Mouse (Mus musculus) layer of hippocampus, postnatal 14 days (tissue): ENCODE measurements at regions not wholly inside any gene's neighbourhood (a gene's known extent, or its start where the extent isn't known, plus 50 kb on each side); places are given as distances from the start of the nearest gene placed in this dataset.

ENCODE experiments used
- DNase-seq, 2 experiments: peaks; one replicate each; pipeline ENCODE4 v3.0.0; 2021 to 2022; ENCODE audit warnings: low spot score in 2 of 2, mixed read lengths in 1 of 2

DNA sequence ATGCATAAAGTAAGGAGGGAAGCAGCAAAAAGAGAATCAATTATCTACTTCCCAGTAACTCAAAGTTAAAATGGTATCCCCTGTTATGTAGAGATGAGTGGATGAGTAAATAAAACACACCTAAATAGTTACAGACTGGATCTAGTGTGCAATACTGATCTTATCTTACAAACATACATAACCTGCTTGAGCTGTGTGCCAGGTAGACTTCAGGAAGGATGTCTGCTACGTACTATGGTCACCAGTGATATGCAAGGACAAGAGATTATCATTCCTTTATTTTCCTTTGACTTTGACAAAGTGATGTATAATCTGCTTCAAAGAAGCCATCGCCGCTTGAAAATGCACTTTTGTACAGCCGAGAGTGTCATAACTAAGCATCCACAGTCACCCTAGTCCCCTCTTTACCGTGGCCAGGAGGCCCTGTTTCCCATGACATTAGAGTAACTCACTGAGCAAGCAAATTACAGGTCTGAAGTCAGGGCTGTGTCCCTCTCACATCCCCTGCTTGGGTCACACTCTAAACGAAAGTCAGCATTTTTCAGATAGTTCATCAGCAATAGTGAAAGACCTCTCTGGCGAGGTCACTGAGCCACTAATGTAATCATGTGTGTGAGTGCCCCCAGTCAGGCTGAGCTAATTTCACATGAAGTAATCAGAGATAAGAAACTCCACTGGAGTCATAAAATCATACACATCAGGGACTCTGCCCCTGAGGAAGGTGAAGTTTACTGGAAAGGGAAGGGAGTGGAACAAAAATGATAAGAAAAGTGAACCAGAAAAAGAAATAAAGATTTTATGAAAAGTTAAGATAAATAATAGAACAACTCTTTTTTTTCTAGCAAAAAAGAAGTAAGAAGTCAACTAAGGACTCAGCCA lies 929.8 kb upstream of the Gm7489 start:
- no peak for DNase-seq

DNA sequence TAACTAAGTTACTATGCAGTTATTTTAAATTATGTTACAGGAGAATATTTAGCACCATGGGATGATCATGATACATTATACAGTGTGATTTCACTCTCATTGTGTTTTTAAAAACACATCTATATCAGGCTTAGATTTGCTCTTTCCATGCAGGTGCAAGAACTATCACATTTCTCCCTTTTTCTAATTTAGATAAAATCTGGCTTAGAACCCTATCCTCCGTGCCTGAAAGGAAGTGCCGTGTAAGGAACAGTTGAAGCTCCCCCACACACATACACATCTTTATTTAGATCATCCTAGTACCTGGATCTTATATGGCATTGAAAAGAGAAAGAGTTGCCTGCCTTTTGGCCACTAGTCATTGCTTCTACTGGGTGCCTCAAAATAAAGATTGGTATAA lies 925.0 kb upstream of the Gm7489 start:
- no peak for DNase-seq

GRCm38 (mm10) chr15:52961491-52961890 lies 923.2 kb upstream of the Gm7489 start:
- DNase-seq, result no peak

DNA sequence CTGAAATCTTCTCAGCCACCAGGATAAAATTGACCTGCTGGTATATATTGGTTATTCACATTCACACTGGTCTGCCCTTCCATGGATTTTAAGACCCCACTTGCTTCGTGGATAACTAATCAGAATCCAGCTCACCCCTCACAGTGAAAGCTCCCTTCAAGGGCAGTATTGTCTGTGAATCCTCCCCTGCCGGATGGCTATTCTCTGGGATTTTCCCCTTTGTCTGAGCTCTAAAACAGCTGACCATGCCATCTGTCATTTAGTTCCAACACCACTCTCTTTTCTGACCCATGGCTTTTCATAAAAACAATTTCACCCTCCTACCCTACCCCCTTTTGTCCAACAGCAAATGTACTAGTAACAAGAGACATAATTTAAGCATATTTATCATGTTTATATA lies 920.8 kb upstream of the Gm7489 start:
- DNase-seq, result no peak

GRCm38 (mm10) chr15:52964403-52964802 lies 920.3 kb upstream of the Gm7489 start:
- no peak for DNase-seq

DNA sequence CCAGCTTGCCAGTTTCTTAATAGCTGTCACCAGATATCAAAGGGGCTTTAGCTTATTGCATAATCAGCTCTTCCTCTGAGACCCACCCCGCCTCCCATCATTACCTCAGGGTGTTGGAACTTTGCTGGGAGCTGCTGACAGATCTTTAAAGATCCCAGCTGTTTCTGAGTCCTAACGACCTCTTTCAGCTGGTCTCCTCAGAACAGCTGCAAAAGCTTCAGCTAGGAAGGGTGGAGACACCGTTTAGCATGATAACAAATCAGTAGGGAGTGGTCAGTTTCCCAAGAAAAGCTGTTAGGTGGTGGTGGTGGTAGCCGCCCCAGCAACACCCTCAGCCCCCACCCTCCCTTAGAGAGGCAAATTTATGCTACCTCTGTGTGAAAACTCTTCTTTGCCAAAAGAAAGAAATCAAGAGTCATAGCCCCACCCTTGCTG lies 916.9 kb upstream of the Gm7489 start:
- no peak for DNase-seq

DNA sequence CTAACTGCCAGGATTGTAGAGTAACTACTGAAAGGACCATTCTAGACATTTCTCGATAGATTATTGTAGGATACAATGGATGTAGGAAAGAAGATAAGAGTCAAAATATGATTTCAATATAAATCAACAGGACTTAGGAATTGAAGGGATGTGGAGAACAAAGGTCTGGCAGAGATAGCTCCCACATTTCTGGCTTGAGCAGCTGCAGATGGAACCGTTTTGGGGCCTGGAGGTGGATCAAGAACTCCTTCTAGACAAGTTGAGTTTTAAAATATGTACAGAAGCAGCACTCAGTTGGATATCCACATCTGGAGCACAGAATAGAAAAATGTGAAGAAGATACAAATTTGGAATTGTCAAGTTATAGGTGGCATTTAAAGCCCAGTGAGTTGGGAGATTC lies 901.9 kb upstream of the Gm7489 start:
- no peak for DNase-seq

- DNase-seq, result no peak
Observed at GRCm38 (mm10) chr15:52990580-52990979, 894.1 kb upstream of the Gm7489 start.

GRCm38 (mm10) chr15:52994351-52994750 lies 890.4 kb upstream of the Gm7489 start:
- DNase-seq, result no peak

GRCm38 (mm10) chr15:52999200-52999599 lies 885.5 kb upstream of the Gm7489 start:
- DNase-seq, result no peak

DNA sequence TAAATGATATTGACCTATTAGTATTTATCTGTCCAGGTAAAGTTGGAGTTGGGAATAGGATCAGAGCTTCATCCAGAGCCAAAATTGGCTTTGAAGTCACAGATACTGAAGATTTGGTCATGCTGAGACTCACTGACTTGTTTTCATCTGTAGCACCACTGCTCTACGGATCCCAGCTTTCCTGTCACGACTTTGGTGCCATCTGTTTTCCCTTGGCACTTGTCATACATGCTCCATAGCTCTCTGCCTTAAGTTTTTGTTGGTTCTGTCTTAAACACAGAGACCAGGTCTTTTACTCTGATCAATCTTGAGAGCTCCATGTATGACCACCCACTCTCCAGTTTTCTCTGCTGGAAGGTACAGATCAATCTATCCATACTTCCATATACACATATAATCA lies 884.9 kb upstream of the Gm7489 start:
- DNase-seq, result no peak

DNA sequence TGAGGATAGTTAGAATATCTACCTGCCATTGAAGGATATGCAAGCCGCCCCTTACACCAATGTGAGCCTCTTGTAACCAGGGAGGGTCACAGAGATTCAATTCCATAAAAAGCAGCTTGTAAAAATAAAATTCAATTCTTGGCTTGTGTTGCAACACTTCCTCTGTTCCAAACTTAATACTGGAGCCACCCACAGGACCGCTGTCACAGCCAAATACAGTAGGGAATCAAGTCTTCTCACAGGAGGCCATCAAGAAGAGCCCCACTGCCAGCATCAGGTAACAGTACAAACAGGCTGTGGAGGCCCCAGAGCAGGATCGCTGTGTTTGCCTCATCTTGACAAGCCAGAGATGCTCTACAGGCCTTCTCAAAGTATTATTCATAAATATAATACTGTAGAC lies 883.3 kb upstream of the Gm7489 start:
- DNase-seq, result peak in 1 of 2 experiments; percentile 23

- no peak for DNase-seq
Observed at GRCm38 (mm10) chr15:53001964-53002363, 882.7 kb upstream of the Gm7489 start.

DNA sequence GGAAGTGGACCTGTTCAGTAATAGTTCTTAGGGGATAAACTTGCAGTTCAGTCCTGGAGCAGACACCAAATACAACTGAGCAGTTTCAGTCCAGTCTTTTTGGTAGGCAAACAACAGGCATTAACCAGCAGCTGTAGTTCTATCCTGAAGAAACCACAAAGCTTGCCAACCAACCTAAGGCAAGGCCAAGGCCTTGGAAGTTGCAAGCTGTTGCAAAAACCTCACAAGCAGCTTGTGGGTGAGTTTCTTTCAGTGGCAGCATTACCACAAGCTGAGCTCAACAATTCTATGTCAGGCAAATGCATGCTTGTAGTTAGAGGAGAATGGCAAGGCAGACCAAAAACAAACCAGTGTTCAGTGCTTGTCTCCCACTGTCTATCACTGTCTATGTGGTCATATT lies 880.6 kb upstream of the Gm7489 start:
- DNase-seq, result no peak

DNA sequence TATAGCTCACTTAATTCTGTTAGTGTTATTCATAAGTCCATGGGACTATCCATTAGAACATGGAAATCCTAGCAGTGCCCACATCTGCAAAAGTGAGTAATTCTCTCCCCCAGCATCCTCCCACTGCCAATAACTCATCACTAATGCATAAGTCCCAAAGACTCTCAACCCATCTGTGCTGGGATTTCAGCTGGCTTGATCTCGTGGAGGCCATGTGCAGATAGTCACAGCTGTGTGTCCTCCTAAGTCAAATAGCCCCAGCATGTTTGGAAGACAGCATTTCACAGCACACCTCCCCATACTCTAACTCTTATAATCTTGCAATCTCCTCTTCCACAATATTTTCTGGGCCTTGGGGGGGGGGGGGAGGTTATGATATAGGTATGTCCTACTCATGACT lies 877.9 kb upstream of the Gm7489 start:
- no peak for DNase-seq

DNA sequence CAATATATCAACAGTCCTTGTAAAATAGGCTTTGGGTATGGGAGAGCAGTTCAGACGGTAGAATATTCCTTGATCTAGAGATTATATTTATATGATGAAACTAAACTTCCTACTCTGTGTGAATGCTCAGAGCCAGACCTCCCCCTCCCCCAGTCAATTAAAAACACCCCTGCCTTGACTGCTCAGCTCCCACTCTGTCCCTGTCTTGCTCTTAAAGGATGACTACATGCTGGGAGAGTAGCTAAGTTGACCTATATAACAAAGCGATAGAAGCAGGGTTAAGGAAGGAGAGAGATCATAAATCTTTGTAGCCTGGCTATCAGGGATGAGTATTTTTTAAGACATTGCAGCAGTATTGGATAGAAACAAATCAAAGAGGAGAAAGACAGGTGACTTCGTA lies 875.4 kb upstream of the Gm7489 start:
- no peak for DNase-seq
